ENCODE assay signal across 9 mouse cellular contexts in genomic region chr15:82138565-82138964, GRCm38 (mm10). TPM values are rescaled to one million over a fixed set of nuclear protein-coding genes. Genes with fewer than 3 reads are reported as not detected.
DNase-seq lines count a peak whose midpoint lies in the region; ATAC-seq and TF ChIP-seq lines count a peak whose summit lies in the region.
"Had no signal": no experiment of that assay in that cellular context is flagged by ENCODE, and none has a peak within 500 bp of the region (broad histone marks: within the 10 kb centered on the region; RNA-seq: fewer than 3 reads in every experiment).

No protein-coding gene starts in this region.

- H3K4me1 ChIP-seq in lung, embryonic 16.5 days (replicated peaks; ENCODE audit: control insufficient read depth, insufficient read depth, low read length), result no peaks in the 10 kb centered on the region
- H3K4me1 ChIP-seq: hindbrain, embryonic 15.5 days had no signal

- no peaks in the 10 kb centered on the region for H3K36me3 ChIP-seq in lung, embryonic 16.5 days (ENCODE audit: control insufficient read depth, insufficient read depth, low read length)
- H3K36me3 ChIP-seq: hindbrain, embryonic 15.5 days had no signal

- ATAC-seq in cerebellum, adult (ENCODE audit: insufficient number of reproducible peaks, low FRiP score, low TSS enrichment), result no peak
- ATAC-seq in lung, embryonic 16.5 days (ENCODE audit: low read depth), result peak; percentile 67

- peak; percentile 63 for DNase-seq in cerebellum, adult 11 months
- peak; percentile 73 for DNase-seq in adipocyte (ENCODE audit: low spot score)
- peak; percentile 66 for DNase-seq in embryo, embryonic 10 days (ENCODE audit: low spot score)
- peak; percentile 40 to 64 for DNase-seq in gastrocnemius, postnatal 4 days (ENCODE audit: low spot score in 2 of 2)
- peak; percentile 61 to 77 for DNase-seq in layer of hippocampus, adult 2 months (ENCODE audit: low spot score in 2 of 2)
- DNase-seq in retina, postnatal 7 days (ENCODE audit: low read depth, low spot score), result peak; percentile 61

- H3K4me2 ChIP-seq in lung, embryonic 16.5 days (ENCODE audit: low read depth, low read length), result no peak overlapping the region
- H3K4me2 ChIP-seq: hindbrain, embryonic 15.5 days had no signal

- WGBS in lung, embryonic 16.5 days, result 44% methylated on average over 4 of the region's 4 CpGs

- no peak overlapping the region for H3K4me3 ChIP-seq in layer of hippocampus, adult 2 months
- H3K4me3 ChIP-seq in lung, embryonic 16.5 days (ENCODE audit: low read length), result no peak overlapping the region
- H3K4me3 ChIP-seq: hindbrain, embryonic 15.5 days had no signal

- no peaks in the 10 kb centered on the region for H3K27me3 ChIP-seq in lung, embryonic 16.5 days (ENCODE audit: control insufficient read depth, insufficient read depth, low read depth, low read length)
- H3K27me3 ChIP-seq: hindbrain, embryonic 15.5 days had no signal

- H3K9ac ChIP-seq in lung, embryonic 16.5 days (ENCODE audit: low read length), result no peak overlapping the region
- H3K9ac ChIP-seq: hindbrain, embryonic 15.5 days had no signal

- no peaks in the 10 kb centered on the region for H3K9me3 ChIP-seq in lung, embryonic 16.5 days (ENCODE audit: control insufficient read depth, low read length)
- H3K9me3 ChIP-seq: hindbrain, embryonic 15.5 days had no signal

- peak; percentile 92 for TF ChIP-seq CTCF in layer of hippocampus, adult 2 months (conservative IDR thresholded peaks at IDR 0.05)

- H3K27ac ChIP-seq in layer of hippocampus, adult 2 months, result no peak overlapping the region
- no peak overlapping the region for H3K27ac ChIP-seq in lung, embryonic 16.5 days (ENCODE audit: low read length)
- H3K27ac ChIP-seq: hindbrain, embryonic 15.5 days had no signal

RNA-seq across cellular contexts. Expression of gene Srebf2, which starts 8.4 kb away (rescaled TPM):
- total RNA-seq in gastrocnemius, postnatal 4 days (2021), result 10 to 100 TPM; 77.9 to 96.4 TPM
- 100 to 1,000 TPM; 162 to 165 TPM for total RNA-seq in layer of hippocampus, adult 2 months (2021)
- polyA plus RNA-seq in lung, embryonic 16.5 days (2015; fragmentation: Nextera tagmentation; extraction: Ambion mirVana), result 105 and 108 TPM in 2 replicates

RNA-seq across cellular contexts. Expression of gene Ccdc134, which starts 10.8 kb away (rescaled TPM):
- 10 to 100 TPM; 45.5 to 49.4 TPM for total RNA-seq in gastrocnemius, postnatal 4 days (2021)
- 10 to 100 TPM; 10.2 to 15.4 TPM for total RNA-seq in layer of hippocampus, adult 2 months (2021)
- polyA plus RNA-seq in lung, embryonic 16.5 days (2015; fragmentation: Nextera tagmentation; extraction: Ambion mirVana), result 16.9 and 17.1 TPM in 2 replicates
